Mouse (Mus musculus) lung, postnatal 0 days (tissue): ENCODE measurements at regions not wholly inside any gene's neighbourhood (a gene's known extent, or its start where the extent isn't known, plus 50 kb on each side); places are given as distances from the start of the nearest gene placed in this dataset.

Source experiments
- ATAC-seq: fragments of 200-750 bp; cut with Nextera tagmentation; 2 replicates; pipeline ENCODE4 v1.8.0; 2017; ENCODE audit warnings: moderate library complexity
- DNase-seq: peaks from one replicate; pipeline ENCODE4 v3.0.0-alpha.2; 2016; ENCODE audit warnings: low spot score
- H3K27ac ChIP-seq: fragments of 300-500 bp; sonication (generic); 2 replicates; pipeline ENCODE4 v1.5.1; 2014; ENCODE audit warnings: antibody characterized with exemption, mild to moderate bottlenecking, low read length, mixed read lengths
- H3K27me3 ChIP-seq: fragments of 300-500 bp; sonication (generic); replicated peaks from 2 replicates; pipeline ENCODE4 v1.6.1; 2014; ENCODE audit warnings: low read length, mixed read lengths; ENCODE audit not compliant: insufficient read depth
- H3K36me3 ChIP-seq: fragments of 300-500 bp; sonication (generic); 2 replicates; pipeline ENCODE4 v1.6.1; 2014; ENCODE audit warnings: low read length, mixed read lengths; ENCODE audit not compliant: insufficient read depth
- H3K4me1 ChIP-seq: fragments of 300-500 bp; sonication (generic); 2 replicates; pipeline ENCODE4 v1.6.1; 2014; ENCODE audit warnings: antibody characterized with exemption, low read depth, low read length, mixed read lengths; ENCODE audit not compliant: insufficient read depth
- H3K4me2 ChIP-seq: fragments of 300-500 bp; sonication (generic); replicated peaks from 2 replicates; pipeline ENCODE4 v1.6.1; 2014; ENCODE audit warnings: low read depth, mild to moderate bottlenecking, low read length, moderate library complexity, mixed read lengths
- H3K4me3 ChIP-seq: fragments of 300-500 bp; sonication (generic); 2 replicates; pipeline ENCODE4 v1.5.1; 2014; ENCODE audit warnings: low read depth, low read length
- H3K9ac ChIP-seq: fragments of 300-500 bp; sonication (generic); replicated peaks from 2 replicates; pipeline ENCODE4 v1.6.1; 2014; ENCODE audit warnings: low read depth, mild to moderate bottlenecking
- H3K9me3 ChIP-seq: fragments of 300-500 bp; sonication (generic); 2 replicates; pipeline ENCODE4 v1.6.1; 2016; ENCODE audit warnings: low read length, mixed read lengths
- CTCF ChIP-seq: IDR thresholded peaks from 2 replicates; pipeline ENCODE4 v1.5.1; 2016; ENCODE audit warnings: antibody characterized with exemption, mild to moderate bottlenecking
- EP300 ChIP-seq: IDR thresholded peaks from 2 replicates; pipeline ENCODE4 v1.6.1; 2016; ENCODE audit warnings: antibody characterized with exemption, mild to moderate bottlenecking, control low read depth
- WGBS: fragments of 180-500 bp; shearing (Covaris S2); extraction: QIAGEN DNeasy Blood & Tissue Kit; methylation state at CpG from one replicate; pipeline ENCODE4 v1.1.7; 2014; 5-methylcytosine and 5-hydroxymethylcytosine counted together

DNA sequence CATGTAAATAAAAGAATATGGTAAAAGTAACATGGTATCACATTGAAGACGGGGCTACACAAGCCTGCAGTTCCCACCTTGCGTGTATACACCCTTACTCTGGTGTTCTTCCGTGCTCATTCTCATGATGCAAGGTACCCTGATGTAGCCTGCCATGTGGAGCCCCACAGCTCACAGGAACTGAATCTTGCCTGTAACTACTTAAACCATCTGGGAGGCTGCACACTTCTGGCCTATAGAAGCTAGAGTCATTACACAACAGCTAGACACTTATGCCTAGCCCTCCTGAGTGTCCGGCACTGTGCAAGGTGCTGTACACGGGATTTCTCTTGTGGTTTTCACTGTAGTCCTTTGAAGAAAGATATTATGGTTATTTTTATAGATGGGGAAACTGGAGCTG is 210.8 kb upstream of the Map3k1 start:
- Histone ChIP-seq H3K9ac (no peak overlapping the region), H3K27ac (no peak overlapping the region), H3K36me3 (no peaks in the 10 kb centered on the region), H3K4me3 (no peak overlapping the region), H3K4me2 (no peak overlapping the region), H3K4me1 (0 out of 2 replicates have a peak, but pooled peaks cover 3% of the 10 kb centered on the region), H3K27me3 (no peaks in the 10 kb centered on the region), H3K9me3 (no peaks in the 10 kb centered on the region)
- DNase-seq, result no peak
- TF ChIP-seq EP300, result no peak
- no peak for TF ChIP-seq CTCF
- no peak; the same call in 1 of the 2 replicates for ATAC-seq
- WGBS, result 85% methylated on average over 5 of the region's 5 CpGs

DNA sequence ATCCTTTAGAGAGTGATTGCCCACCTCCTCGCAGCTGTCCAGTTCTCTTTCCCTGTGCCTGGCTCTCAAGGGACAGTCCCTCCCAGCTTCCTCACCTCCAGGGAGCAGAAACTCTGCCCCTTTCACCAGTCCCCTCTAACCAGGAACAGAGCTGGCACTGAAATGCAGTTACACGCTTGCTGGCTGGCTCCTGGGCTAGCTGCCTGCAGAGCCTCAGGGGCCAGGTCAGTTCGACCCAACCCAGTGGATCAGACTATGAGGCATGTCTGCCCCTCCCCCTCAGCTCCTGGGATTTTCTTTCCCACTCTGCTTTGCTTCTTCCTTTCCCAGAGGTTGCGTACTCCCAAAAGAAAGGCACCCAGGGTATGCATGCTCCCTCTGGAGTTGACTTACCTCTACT is 214.4 kb upstream of the Map3k1 start:
- no peaks in the 10 kb centered on the region for H3K36me3 ChIP-seq
- H3K4me3 ChIP-seq, result no peak overlapping the region
- H3K4me1 ChIP-seq, result 0 out of 2 replicates have a peak, but pooled peaks cover 2% of the 10 kb centered on the region
- H3K9ac ChIP-seq, result no peak overlapping the region
- H3K4me2 ChIP-seq, result no peak overlapping the region
- H3K27ac ChIP-seq, result no peak overlapping the region
- DNase-seq (no peak), ATAC-seq (no peak)
- no peaks in the 10 kb centered on the region for H3K9me3 ChIP-seq
- H3K27me3 ChIP-seq, result no peaks in the 10 kb centered on the region
- WGBS, result 50% methylated on average over 4 of the region's 4 CpGs
- no peak for TF ChIP-seq CTCF
- TF ChIP-seq EP300, result no peak

GRCm38 (mm10) chr13:112024667-112025585 is 216.1 kb upstream of the Map3k1 start:
- Histone ChIP-seq H3K27ac (no peak overlapping the region), H3K9me3 (no peaks in the 10 kb centered on the region), H3K27me3 (no peaks in the 10 kb centered on the region), H3K9ac (no peak overlapping the region), H3K4me1 (no peaks in the 10 kb centered on the region), H3K36me3 (no peaks in the 10 kb centered on the region), H3K4me2 (no peak overlapping the region), H3K4me3 (no peak overlapping the region)
- ATAC-seq (peak; percentile 68), DNase-seq (peak; percentile 66)
- 64% methylated on average over 15 of the region's 15 CpGs for WGBS
- TF ChIP-seq EP300 (0 out of 2 replicates have a peak, but pooled peaks have one; percentile 23), CTCF (no peak)

DNA sequence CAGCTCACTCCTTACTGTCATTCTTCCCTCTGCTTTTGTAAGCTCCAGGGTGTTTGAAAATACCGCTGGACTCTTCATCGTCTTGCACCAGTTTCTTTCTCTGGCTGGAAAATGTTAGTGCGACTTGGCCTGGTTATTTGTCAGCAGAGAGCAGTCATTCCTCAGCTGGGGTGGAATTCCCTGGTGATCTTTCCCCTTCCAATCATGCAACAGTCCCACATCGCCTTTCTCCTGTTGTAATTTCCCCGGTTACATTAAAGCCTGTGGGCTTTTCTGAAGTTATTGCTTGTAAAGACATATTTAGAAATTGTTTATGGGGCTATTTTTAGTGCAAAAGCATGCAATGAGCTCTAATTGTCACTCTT is 216.8 kb upstream of the Map3k1 start:
- DNase-seq (peak; percentile 78), ATAC-seq (peak; percentile 65)
- Histone ChIP-seq H3K9me3 (no peaks in the 10 kb centered on the region), H3K27me3 (no peaks in the 10 kb centered on the region), H3K4me2 (no peak overlapping the region), H3K27ac (no peak overlapping the region), H3K4me1 (no peaks in the 10 kb centered on the region), H3K4me3 (no peak overlapping the region), H3K36me3 (no peaks in the 10 kb centered on the region), H3K9ac (no peak overlapping the region)
- WGBS, result 61% methylated on average over 5 of the region's 5 CpGs
- TF ChIP-seq EP300 (no peak), CTCF (peak; percentile 26; the same call in 1 of the 2 replicates)

GRCm38 (mm10) chr13:112027736-112028135 is 218.9 kb upstream of the Map3k1 start:
- DNase-seq, result no peak

DNA sequence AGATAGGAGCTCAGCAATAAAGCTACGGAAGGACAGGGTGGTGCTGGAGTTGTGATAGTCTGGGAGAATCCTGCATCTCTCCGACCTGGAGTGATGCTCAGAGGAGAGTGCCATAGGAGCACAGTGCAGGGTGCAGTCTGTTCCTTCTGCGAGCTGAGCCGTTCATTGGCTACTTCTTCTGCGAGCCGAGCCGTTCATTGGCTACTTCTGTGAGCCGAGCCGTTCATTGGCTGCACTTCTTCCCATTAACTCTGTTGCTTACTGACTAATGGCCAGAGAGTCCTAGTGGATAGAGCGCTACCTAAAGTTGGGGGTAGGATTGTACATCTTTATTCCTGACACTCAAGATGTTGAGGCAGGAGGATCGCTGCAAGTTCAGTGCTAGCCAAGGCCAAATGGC is 222.3 kb upstream of the Map3k1 start:
- no peak overlapping the region for H3K4me3 ChIP-seq
- no peak for ATAC-seq
- no peaks in the 10 kb centered on the region for H3K27me3 ChIP-seq
- H3K4me2 ChIP-seq, result no peak overlapping the region
- no peak overlapping the region for H3K27ac ChIP-seq
- no peaks in the 10 kb centered on the region for H3K9me3 ChIP-seq
- H3K36me3 ChIP-seq, result no peaks in the 10 kb centered on the region
- TF ChIP-seq CTCF, result no peak
- no peak for TF ChIP-seq EP300
- no peak overlapping the region for H3K9ac ChIP-seq
- WGBS, result 75% methylated on average over 11 of the region's 11 CpGs
- H3K4me1 ChIP-seq, result no peaks in the 10 kb centered on the region
- no peak for DNase-seq

More at GRCm38 (mm10) chr13:112027736-112028135, 218.9 kb upstream of the Map3k1 start:
- H3K27ac ChIP-seq, result no peak overlapping the region
- no peak for TF ChIP-seq EP300
- no peak for TF ChIP-seq CTCF
- no peak for ATAC-seq
- no peaks in the 10 kb centered on the region for H3K9me3 ChIP-seq
- WGBS, result 87% methylated on average over 5 of the region's 5 CpGs
- H3K4me1 ChIP-seq, result no peaks in the 10 kb centered on the region
- H3K36me3 ChIP-seq, result no peaks in the 10 kb centered on the region
- no peak overlapping the region for H3K4me3 ChIP-seq
- H3K27me3 ChIP-seq, result no peaks in the 10 kb centered on the region
- H3K9ac ChIP-seq, result no peak overlapping the region
- no peak overlapping the region for H3K4me2 ChIP-seq
